Mouse (Mus musculus): ENCODE measurements around the gene Zfp709.
"Not testable (repeated sequence)": the region's sequence is repeated elsewhere in the genome, so short reads cannot be mapped to it uniquely, and the experiment has no call there.

The Zfp709 gene

DNA sequence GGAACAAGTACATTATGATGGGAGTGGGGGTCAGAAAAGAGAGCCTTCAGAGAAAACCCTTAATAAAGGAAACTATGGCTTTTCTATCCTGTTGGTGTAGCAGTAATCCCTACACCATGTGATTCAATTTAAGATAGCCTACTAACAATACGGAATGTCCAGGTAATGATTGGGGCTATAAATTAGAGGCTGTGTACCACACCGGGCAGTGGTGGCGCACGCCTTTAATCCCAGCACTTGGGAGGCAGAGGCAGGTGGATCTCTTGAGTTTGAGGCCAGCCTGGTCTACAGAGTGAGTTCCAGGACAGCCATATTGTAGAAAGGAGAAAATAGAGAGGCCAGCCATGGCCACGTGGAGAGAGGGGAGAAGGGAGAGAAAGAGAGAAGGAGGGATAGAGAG is 44.0 kb downstream of the Zfp709 start:
- DNase-seq (ENCODE audit: low spot score in 2 of 2), result no peak

DNA sequence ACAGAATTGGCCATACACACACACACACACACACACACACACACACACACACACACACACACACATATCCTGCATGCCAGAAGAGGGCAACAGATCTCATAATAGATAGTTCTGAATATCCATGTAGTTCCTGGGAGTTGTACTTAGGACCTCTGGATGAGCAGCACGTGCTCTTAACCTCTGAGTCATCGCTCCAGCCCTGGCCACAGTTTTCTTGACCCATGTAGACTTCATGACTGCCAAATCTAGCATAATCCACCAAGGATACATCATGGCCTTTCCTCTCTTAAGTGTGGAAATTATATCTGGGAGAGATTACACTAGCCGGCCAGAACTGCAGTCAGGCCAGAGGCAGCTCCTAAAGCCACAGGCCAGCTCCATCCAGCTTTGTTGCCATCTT is 44.7 kb downstream of the Zfp709 start:
- peak in 1 of 2 experiments; percentile 16 for DNase-seq (ENCODE audit: low spot score in 2 of 2)

DNA sequence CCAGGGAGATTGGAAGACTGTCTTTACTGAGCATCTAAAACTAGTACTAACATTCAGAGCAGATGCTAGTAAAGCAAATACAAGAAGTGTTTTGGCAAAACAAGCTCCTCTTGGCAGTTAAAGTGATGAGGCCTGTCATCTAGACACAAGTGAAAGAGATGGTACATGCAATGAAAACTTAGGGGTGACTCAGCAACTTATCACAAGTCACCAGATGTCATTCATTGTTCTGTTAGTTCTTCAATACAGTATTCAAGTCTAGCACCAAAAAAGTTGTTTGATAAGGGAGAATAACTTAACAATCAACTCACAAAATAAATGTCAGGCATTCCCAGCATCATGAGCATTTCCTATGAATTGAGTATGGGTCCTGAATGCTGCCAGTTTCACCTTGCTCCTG is 46.0 kb downstream of the Zfp709 start:
- DNase-seq (ENCODE audit: low spot score in 2 of 2), result no peak

DNA sequence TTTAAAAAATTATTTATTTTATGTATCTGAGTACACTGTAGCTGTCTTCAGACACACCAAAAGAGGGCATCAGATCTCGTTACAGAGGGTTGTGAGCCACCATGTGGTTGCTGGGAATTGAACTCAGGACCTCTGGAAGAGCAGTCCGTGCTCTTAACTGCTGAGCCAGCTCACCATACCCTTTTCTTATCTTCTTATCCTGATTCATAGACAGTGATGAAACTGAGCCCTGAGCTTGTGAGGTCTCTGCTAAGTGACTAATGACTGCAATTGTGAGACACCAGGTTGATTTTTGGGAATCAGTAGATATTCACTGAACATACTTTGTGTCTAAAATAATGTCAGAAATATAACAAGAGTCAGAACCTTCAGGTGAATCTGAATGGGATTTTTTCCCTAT is 56.2 kb downstream of the Zfp709 start:
- not testable (repeated sequence) for DNase-seq (ENCODE audit: low spot score in 2 of 2)

DNA sequence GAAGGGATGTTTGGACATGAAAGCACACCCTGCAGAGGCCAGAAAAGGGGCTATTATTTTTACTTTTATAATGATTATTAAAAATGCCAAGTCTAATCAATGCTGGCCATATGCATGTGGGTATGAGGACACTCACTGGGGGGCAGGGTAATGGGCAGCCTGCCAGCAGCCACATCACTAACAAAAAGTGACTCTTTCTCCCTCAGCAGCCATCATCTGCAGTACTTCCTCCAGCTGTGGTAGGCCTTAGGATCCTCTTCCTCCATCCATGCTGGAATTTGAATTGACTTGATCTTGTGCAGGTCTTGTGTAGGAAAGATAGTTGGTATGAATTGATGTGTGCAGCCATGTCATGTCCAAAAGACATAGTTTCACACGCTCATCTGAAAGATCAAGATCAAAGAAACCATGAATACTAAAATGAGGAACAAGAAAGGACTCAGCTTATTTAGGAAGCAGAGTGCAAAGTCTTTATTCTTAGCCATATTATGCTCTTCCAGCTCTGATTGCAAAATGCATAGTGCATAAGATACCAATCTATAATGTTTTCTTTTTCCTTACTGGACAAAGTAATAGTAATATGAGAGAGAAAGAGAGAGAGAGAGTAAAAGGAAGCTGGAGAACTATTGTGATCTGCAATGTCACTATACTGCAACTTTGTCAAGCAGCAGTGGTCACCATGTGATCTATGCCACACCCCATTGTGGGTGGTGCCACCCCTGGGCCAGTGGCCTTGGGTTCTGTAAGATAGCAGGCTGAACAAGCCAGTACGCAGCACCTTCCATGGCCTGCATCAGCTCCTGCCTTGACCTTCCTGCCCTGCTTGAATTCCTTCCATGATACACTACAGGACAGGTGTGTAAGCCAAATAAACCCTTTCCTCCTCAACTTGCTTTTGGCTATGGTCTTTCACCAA is 58.7 kb downstream of the Zfp709 start:
- DNase-seq (ENCODE audit: low spot score in 2 of 2), result peak; percentile 54 to 72

DNA sequence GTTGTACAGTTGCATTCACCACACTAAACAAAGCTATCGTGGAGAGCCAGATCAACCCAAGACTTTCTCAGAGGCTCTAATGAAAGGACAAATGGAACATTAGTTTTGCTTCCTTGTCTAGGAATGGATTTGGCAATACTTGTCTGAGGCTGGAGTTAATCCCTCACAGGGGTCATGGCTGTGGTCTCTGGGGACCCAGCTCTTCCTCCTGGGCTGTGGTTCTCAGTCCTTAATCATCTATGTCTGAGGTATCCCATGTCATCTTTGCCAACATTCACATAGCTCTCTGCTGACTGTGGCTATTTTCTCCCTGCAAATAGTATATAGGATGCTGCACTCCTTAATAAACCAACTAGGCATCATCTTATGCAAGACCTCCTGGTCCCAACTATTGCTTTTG is 60.0 kb downstream of the Zfp709 start:
- no peak for DNase-seq (ENCODE audit: low spot score in 2 of 2)
